Mouse (Mus musculus) kidney, postnatal 10 days (tissue): ENCODE measurements around the gene Pitx2.
A peak's percentile ranks its signal among the peaks of the same experiment; 100 is the strongest.

ENCODE experiments used
- DNase-seq: peaks from one replicate; pipeline ENCODE4 v3.0.0; 2021; ENCODE audit warnings: mixed read lengths

Pitx2 gene

GRCm38 (mm10) chr3:129199609-129200500, at the start of gene Pitx2:
Gene Pitx2, plus strand, starts transcription at chr3:129199878.
- DNase-seq, result peak; percentile 47

- DNase-seq, result no peak
These were observed 49.7 kb upstream of the Pitx2 start for GRCm38 (mm10) chr3:129150001-129150400.

GRCm38 (mm10) chr3:129151096-129151685, 48.5 kb upstream of the Pitx2 start:
- no peak for DNase-seq

GRCm38 (mm10) chr3:129158812-129159370, 40.8 kb upstream of the Pitx2 start:
- DNase-seq, result peak; percentile 46

- no peak for DNase-seq
These were observed 38.2 kb upstream of the Pitx2 start for GRCm38 (mm10) chr3:129161333-129162035.

- no peak for DNase-seq
These were observed 35.4 kb upstream of the Pitx2 start for GRCm38 (mm10) chr3:129164246-129164645.

GRCm38 (mm10) chr3:129165715-129166114, 34.0 kb upstream of the Pitx2 start:
- no peak for DNase-seq

- DNase-seq, result peak; percentile 13
These were observed 33.0 kb upstream of the Pitx2 start for GRCm38 (mm10) chr3:129166684-129167083.

GRCm38 (mm10) chr3:129170416-129170815, 29.3 kb upstream of the Pitx2 start:
- no peak for DNase-seq

GRCm38 (mm10) chr3:129171789-129172188, 27.9 kb upstream of the Pitx2 start:
- DNase-seq, result no peak

GRCm38 (mm10) chr3:129194436-129194835, 5.2 kb upstream of the Pitx2 start:
- no peak for DNase-seq

GRCm38 (mm10) chr3:129195036-129195435, 4.6 kb upstream of the Pitx2 start:
- DNase-seq, result no peak

- DNase-seq, result no peak
These were observed 3.7 kb upstream of the Pitx2 start for GRCm38 (mm10) chr3:129195816-129196549.

- no peak for DNase-seq
These were observed 3.1 kb upstream of the Pitx2 start for GRCm38 (mm10) chr3:129196550-129196919.

GRCm38 (mm10) chr3:129197035-129197434, 2.6 kb upstream of the Pitx2 start:
- DNase-seq, result no peak

GRCm38 (mm10) chr3:129197786-129198626, 1.7 kb upstream of the Pitx2 start:
- DNase-seq, result no peak

- no peak for DNase-seq
These were observed 1.1 kb upstream of the Pitx2 start for GRCm38 (mm10) chr3:129198627-129198903.

- no peak for DNase-seq
These were observed 494 bp upstream of the Pitx2 start for GRCm38 (mm10) chr3:129199160-129199608.

- DNase-seq, result no peak
These were observed 818 bp downstream of the Pitx2 start for GRCm38 (mm10) chr3:129200501-129200890.

- DNase-seq, result no peak
These were observed 1.5 kb downstream of the Pitx2 start for GRCm38 (mm10) chr3:129201156-129201555.

GRCm38 (mm10) chr3:129201681-129202255, 2.1 kb downstream of the Pitx2 start:
- no peak for DNase-seq
